Mouse (Mus musculus): Measurements from ENCODE around the gene Itga1.

Gene Itga1

GRCm38 (mm10) chr13:115101355-115102191 is at the start of gene Itga1, which contains the start of gene Gm49395:
Gene Itga1, minus strand, starts transcription at chr13:115101964.
Gene Gm49395, minus strand, starts transcription at chr13:115101921.
- no peak for DNase-seq

- DNase-seq = no peak
Observed at GRCm38 (mm10) chr13:115150602-115151001, 48.8 kb upstream of the Itga1 start.

- no peak for DNase-seq
Observed at GRCm38 (mm10) chr13:115149849-115150248, 48.1 kb upstream of the Itga1 start.

GRCm38 (mm10) chr13:115143575-115143974 is 41.8 kb upstream of the Itga1 start:
- DNase-seq = no peak

DNA sequence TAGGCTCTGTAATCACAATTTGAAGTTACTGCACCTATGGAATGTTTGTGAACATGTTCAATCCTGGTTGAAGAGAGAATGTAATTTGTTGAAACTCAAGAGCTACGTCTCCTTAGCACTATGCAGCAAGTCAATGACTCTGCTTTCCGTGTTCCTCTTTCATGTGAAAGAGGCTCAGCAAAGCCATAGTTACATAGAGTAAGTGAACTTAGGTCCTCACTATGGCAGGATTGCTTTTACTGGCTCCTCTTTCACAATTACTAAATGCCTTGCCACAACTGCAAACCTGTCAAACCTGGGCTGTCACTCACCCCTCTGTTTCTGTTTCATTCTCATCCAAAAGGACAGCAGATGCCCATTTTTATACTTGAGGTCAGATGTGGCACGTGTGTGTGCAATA is 40.3 kb upstream of the Itga1 start:
- DNase-seq = no peak

DNA sequence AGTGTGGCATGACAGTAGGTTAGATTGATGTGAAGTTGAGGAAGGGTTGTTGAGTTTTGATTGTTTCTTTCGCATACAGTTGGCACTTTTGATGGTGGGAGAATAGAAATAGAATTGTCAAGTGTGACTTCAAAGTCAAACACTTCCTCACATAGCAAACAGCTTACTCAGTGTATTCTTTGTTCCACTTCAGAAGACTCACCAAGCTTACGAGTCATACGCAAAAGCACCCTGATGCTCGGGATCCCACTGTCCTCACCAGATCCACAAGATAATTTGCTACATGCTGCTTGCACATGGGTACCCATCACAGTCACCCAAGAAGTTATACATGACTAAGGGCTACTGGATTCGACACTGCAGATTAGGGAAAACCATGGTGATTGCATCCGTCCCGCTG is 36.7 kb upstream of the Itga1 start:
- DNase-seq = no peak

DNA sequence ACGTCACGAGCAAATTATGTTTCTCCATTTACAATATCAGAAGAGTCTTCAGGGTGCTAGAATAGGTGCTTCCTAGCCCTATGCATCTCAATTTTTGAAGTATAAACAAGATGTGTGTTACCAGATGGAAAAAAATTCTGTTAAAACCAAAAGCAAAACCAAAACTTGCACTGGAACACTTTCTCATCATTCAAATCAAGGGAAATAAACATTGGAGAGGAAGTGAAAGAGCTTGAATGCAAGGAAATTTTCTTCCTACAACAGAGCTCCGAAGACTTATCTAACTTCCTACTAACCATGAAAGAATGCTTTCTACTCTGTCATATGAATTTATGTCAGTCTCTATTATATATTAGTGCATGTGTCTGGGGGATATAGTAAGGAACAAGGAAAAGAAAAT is 35.0 kb upstream of the Itga1 start:
- DNase-seq = no peak

DNA sequence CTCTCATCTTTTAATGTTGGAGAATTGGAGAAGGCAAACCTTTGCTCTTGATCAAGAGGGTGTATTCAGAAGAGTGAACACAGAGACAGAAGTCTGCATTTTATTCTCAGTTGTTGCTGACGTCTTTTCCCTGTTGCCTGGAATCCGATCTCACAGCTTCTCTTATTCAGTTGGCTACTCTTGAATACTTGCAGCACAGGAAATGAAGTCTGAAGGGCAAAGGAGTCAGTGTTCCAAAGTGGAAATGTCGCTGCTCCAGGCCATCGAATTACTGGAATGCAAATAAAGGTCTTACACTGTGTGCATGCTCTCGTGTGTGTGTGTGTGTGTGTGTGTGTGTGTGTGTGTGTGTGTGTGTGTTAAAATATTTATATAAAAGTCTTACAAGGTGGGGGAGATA is 30.7 kb upstream of the Itga1 start:
- DNase-seq = no peak

- no peak for DNase-seq
Observed at GRCm38 (mm10) chr13:115131381-115131780, 29.6 kb upstream of the Itga1 start.

DNA sequence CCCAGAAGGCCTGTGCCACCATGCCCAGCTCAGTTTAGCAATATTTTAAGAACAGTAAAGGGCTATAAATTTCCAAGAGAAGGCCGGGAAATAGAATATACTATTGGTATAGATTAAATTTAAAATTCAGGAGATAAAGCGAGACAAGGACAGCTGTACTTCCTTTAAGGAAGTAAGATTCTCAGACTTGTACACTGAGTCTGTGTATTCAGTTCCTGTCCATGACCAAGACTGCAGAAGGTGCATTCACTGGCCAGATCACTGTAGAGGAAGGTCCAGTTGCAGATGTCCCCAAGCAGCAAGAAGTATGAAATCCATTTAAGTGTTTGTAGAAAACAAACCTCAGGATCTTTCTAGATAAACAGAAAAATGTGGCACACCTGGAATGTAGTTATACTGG is 28.3 kb upstream of the Itga1 start:
- no peak for DNase-seq

GRCm38 (mm10) chr13:115127826-115128225 is 26.1 kb upstream of the Itga1 start:
- no peak for DNase-seq

DNA sequence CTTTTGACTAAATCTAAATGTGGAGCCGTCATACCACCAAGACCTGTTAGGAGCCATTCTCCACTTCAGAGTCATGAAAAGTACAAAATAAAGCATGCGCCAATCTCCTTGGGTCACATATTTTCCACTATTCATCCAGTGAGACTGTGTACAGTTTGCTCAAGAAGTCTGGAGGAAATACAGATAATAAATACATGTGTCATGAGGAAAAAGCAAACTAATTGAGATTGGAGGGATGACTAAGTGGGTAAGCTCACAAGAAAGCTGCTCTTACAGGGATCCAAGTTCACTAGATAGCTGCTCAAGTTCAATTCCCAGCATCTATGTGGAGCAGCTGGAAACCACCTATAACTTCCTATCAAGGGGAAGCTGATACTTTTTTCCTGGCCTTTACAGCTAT is 24.8 kb upstream of the Itga1 start:
- no peak for DNase-seq

GRCm38 (mm10) chr13:115125130-115125529 is 23.4 kb upstream of the Itga1 start:
- no peak for DNase-seq

GRCm38 (mm10) chr13:115124521-115124920 is 22.8 kb upstream of the Itga1 start:
- no peak for DNase-seq

DNA sequence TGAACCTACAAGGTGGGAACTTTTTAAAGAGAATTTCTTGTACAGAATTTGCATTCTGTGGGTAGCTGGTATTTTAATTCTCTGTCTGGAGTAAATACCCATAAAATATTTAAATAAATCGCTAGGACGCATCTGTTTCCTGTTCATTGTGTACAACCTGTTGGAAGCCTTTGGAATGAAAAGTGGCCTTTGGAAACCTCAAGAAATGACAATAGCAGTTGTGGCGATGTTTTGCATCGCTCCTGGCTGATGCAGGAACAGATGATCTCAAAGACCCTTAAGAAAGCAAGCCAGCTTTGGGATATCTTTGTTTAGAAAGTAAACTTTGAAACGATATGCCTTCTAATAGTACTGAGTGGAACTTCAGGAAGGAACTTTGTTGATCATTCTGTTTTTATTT is 17.0 kb upstream of the Itga1 start:
- DNase-seq = no peak

- no peak for DNase-seq
Observed at GRCm38 (mm10) chr13:115118195-115118594, 16.4 kb upstream of the Itga1 start.

- no peak for DNase-seq
Observed at GRCm38 (mm10) chr13:115116930-115117621, 15.3 kb upstream of the Itga1 start.

GRCm38 (mm10) chr13:115109628-115110027 is 7.9 kb upstream of the Itga1 start:
- DNase-seq = no peak

DNA sequence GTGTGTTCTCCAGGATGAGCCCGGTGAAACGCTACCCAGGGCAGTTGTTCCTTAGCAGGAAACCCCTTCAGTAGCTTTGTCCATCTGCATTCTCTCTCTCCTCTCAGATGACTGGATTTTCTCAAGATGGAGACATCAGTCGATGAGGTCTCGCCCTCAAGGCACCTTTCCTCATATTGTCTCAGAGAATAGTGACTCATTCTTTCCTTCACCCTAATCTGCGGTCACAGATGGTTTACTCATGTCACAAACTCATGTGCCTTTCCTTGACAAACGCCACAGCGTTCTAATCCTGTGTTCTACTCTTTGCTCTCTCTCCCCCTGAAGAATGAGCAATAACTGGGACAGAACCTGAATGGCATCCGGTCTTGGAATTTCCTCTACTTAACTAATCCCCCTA is 5.7 kb upstream of the Itga1 start:
- DNase-seq = no peak

DNA sequence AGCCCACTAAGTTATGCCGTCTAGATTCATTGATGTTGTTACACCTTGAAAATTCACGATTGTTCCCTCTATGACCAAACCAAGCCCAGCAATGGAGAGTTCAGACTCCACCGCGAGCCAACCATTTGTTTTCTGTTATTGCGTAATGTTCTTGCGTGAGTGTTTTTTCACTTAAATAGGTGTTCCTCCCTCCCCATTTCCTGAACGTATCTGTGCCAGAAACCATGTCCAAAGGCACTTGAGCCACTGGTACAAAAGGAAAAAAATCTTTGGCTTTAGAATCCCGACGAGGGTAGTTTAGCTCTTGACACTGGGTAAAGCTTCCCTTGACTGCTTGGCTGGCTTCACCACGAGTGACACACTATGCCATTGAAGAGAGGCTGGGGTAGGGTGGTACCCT is 4.4 kb upstream of the Itga1 start:
- no peak for DNase-seq

- no peak for DNase-seq
Observed at GRCm38 (mm10) chr13:115102754-115103153, 990 bp upstream of the Itga1 start.

- no peak for DNase-seq
Observed at GRCm38 (mm10) chr13:115100381-115101177, 1.2 kb downstream of the Itga1 start.

- DNase-seq = no peak
Observed at GRCm38 (mm10) chr13:115099381-115099780, 2.4 kb downstream of the Itga1 start.

GRCm38 (mm10) chr13:115098227-115098626 is 3.5 kb downstream of the Itga1 start:
- DNase-seq = no peak

Measured in thymus, postnatal 25 days (tissue).